Mouse (Mus musculus): ENCODE data around the gene Dennd1b. TPM values are rescaled to one million over a fixed set of nuclear protein-coding genes. Genes with fewer than 3 reads are reported as not detected.

The Dennd1b gene
- polyA plus RNA-seq, 1 experiment = 5.5 TPM

GRCm38 (mm10) chr1:138962266-138963101, 751 bp upstream of the Dennd1b start:
- DNase-seq (ENCODE audit: extremely low spot score in 1 of 2, low spot score in 1 of 2) = peak in 1 of 2 experiments; percentile 38

DNA sequence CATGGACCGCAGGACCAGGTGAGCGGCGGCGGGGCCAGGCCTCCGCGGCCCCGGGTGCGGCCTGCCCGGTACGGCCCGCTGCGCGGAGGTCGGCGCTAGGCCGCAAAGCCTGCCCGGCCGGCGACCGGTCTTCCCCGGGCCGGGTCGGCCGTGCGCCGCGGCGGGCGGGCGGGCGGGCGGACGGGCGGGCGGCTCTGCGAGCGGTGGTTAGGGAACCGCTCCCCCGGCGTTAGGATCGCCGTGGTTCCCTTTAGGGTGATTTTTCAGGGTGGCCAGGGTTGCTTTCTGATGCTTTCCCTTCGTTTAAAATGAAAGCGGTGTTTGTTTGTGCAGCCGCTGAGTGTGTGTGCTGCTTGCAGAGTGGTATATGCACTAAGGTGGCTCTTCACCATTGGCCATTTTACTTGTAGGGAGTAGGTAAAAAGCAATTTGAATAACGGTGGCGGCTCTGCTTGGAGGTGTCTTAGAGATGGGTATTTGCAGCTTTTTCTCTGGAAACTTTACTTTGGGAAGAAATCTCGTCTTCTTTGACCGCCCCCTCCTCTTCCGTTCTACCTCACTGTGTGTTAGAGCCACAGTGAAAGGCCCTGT, 728 bp downstream of the Dennd1b start:
- DNase-seq (ENCODE audit: extremely low spot score in 1 of 2, low spot score in 1 of 2) = peak in 1 of 2 experiments; percentile 42

DNA sequence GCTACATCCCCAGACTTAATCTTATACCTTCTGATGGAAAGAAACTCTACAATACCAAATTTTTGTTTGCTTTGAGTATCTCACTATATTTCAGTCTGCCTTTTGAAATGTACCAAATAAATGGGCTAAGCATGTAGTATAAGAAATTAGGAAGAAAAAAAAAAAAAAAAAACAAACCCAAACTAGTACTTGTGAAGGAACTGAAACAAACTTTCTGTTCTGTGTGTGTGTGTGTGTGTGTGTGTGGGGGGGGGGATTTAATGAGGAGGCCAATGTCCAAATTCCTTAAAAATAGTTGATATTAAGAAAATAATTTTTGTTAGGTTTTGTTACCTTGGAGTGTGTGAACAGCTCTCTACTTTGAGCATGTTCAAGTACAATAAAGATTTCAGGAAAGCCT, 1.8 kb downstream of the Dennd1b start:
- no peak for DNase-seq (ENCODE audit: extremely low spot score in 1 of 2, low spot score in 1 of 2)

- DNase-seq (ENCODE audit: extremely low spot score in 1 of 2, low spot score in 1 of 2) = no peak
Observed at GRCm38 (mm10) chr1:138965511-138965910, 2.3 kb downstream of the Dennd1b start.

GRCm38 (mm10) chr1:138967450-138967849, 4.2 kb downstream of the Dennd1b start:
- no peak for DNase-seq (ENCODE audit: extremely low spot score in 1 of 2, low spot score in 1 of 2)

GRCm38 (mm10) chr1:138970053-138970452, 6.8 kb downstream of the Dennd1b start:
- peak in 1 of 2 experiments; percentile 66 for DNase-seq (ENCODE audit: extremely low spot score in 1 of 2, low spot score in 1 of 2)

- no peak for DNase-seq (ENCODE audit: extremely low spot score in 1 of 2, low spot score in 1 of 2)
Observed at GRCm38 (mm10) chr1:138973541-138974224, 10.4 kb downstream of the Dennd1b start.

GRCm38 (mm10) chr1:138974836-138975235, 11.6 kb downstream of the Dennd1b start:
- no peak for DNase-seq (ENCODE audit: extremely low spot score in 1 of 2, low spot score in 1 of 2)

DNA sequence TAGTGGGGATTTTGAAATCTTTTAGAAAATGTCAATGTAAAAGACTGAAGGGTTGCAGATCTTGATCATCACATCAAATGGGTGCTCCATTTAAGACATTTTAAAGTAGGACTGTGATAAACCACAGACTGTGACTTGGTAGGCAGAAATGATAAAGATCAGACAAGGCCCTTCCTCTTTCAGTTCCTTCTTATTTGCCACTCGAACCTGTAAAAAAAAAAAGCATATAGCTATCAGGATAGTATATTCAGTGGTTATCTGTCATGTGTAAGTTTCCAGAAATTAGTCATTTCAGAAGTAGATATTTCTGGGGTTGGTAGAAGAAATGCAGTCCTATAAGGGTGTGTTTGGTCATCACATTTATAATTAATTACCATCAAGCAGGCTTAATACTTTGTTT, 12.7 kb downstream of the Dennd1b start:
- no peak for DNase-seq (ENCODE audit: extremely low spot score in 1 of 2, low spot score in 1 of 2)

DNA sequence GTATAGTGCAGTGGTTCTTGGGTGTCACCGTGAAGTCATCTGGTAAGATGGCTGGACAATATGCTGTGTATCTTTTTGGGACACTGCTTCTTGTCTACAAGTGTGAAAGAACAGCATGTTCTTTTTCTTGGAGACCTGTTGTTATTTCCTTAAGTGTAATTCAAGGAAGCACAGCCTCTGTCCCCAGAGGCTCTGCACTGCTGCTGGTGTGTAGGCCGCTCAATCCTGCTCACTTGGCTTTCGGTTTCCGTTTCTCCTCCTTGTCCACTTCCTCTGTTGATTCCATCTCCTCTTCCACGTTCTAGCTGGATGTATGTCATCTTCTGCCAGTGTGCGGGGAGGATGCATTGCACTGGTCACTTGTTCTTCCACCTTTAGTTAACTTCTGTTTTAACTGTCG, 19.0 kb downstream of the Dennd1b start:
- no peak for DNase-seq (ENCODE audit: extremely low spot score in 1 of 2, low spot score in 1 of 2)

GRCm38 (mm10) chr1:138982611-138983010, 19.4 kb downstream of the Dennd1b start:
- no peak for DNase-seq (ENCODE audit: extremely low spot score in 1 of 2, low spot score in 1 of 2)

- no peak for DNase-seq (ENCODE audit: extremely low spot score in 1 of 2, low spot score in 1 of 2)
Observed at GRCm38 (mm10) chr1:138983064-138983463, 19.8 kb downstream of the Dennd1b start.

DNA sequence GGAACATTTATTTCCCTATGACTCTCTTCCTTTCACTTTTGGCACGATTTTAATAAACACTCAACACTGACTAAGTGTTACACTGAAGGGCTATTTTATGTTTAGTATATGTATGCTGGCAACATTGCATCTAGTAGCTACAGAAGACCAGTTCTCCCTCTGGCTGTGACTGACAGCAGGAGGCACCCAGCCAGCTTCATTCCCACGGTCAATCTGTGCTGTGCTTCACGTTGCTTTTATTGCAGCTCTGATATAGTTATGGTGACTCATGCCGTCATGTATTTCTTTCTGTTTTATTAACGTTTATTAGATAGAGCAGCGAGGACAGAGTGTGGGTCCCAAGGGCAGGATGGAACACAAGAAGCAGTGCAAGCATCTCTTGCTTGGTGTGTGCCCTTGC, 20.2 kb downstream of the Dennd1b start:
- DNase-seq (ENCODE audit: extremely low spot score in 1 of 2, low spot score in 1 of 2) = peak; percentile 33 to 73

GRCm38 (mm10) chr1:138984161-138984560, 20.9 kb downstream of the Dennd1b start:
- no peak for DNase-seq (ENCODE audit: extremely low spot score in 1 of 2, low spot score in 1 of 2)

DNA sequence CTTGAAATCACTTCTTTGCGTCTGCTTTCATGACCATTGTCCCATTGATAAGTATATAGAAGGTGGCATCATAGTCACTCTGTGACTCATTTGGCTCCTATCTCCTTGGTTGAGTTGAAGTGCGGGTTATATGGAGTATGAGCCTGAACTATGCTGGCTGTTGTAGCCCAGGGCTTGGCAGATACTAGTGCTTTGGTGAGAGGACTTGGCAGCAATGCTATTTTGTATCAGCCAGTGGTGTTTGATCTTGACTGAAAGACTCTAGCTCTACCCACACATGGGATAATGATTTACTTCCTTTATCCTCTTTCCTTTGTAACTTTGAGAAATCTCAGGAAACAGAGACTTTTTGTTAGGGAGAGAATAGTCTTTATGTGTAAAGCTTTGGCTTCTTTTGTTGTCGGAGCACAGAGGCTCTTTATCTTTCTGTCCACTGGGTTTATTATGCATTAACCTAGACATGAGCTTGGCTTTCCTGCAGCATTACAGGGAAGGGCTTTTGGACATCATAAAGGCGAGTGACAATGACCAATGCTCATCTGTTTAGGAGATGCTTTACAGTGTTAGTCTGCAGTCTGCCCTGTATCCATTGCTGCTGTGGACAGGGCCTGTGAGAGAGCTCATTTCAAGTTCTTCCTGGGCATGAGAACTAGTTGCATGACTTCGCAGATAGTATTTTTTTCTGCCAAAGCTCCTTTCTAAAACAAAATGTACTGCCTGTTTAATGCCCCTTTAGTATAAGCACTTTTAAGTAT, 29.3 kb downstream of the Dennd1b start:
- no peak for DNase-seq (ENCODE audit: extremely low spot score in 1 of 2, low spot score in 1 of 2)

DNA sequence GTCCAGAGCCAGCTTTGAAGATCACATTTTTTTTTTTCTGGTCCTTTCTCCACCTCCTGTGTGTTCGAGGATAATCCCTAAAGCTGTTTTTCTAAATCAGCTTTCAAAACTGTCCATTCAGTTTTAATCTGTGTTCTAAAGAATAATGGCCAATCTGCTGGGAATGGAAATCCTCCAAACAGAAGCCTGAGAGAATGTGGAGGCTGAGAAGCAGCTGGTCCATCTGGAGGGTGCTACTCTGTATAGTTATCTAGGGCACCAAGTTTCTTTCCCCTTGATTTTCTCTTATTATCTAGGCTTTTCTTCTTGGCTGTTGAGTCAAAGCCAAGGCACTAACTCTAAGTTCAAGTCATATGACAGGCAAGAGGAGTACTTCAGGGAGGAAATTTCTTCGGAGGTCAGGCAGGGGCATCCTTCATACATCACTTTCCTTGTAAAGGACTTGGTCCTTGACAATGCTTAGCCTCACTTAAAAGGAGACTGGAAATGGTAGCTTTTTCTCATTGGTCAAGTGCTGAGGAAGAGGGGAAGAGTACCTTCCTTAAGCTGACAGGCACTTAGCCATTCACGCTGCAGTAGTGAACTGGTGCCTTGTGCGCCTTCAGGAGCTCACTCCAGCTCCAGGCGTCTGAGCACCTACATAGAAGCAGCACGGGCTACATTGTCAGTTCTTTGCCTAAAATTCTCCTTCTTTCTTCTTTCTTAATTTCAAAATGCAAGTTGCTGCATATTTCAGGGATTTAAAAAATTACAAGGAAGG, 32.6 kb downstream of the Dennd1b start:
- DNase-seq (ENCODE audit: extremely low spot score in 1 of 2, low spot score in 1 of 2) = peak; percentile 58 to 81

- no peak for DNase-seq (ENCODE audit: extremely low spot score in 1 of 2, low spot score in 1 of 2)
Observed at GRCm38 (mm10) chr1:138996663-138997062, 33.4 kb downstream of the Dennd1b start.

DNA sequence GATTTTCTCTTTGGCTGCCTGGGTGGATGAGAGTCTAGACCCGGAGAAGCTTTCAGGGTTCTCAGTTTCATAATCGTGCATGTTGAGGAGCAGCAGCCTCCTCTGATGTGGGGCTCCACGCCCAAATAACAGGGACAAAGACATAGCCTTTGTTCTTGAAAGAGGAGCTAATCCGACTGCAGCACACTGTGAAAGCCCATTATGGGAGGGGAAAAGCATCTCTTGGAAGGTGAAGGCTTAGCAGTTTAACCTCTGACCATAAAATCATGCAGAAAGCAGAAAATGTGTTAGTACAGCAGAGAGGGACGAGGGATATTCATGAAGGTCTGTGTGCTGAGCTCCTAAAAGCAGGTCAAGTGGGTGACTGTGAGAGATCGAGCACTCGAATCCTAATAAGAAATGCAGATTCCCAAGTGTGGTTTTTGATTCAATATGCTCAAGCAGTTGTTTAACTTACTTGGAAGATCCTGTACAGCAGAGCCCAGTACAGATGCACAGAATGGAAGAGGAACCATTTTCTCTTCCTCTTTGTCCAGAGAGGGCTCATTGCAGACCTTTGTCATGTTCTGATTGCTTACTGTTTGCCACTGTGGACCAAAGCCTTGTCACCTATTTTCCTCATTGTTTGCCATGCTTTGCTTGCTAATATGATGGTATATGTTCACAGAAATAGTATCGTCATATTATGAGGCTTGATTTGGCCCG, 37.6 kb downstream of the Dennd1b start:
- no peak for DNase-seq (ENCODE audit: extremely low spot score in 1 of 2, low spot score in 1 of 2)

DNA sequence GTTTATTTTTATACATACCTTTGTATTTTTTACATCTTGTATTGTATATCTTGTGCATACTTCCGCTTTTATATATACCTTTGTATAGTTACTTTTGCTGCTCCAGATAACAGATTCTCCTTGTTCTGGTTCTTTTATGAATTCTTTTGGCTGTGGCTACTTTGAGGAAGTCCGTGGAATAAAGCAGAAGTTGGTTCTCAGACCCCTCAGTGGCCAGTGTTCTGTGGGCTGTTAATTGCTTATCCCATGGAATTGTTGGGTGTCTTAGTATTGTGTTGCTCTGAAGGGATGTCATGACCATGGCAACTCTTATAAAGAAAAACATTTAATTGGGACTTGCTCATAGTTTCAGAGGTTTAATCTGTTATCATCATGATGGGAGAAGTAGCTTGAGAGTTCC, 40.3 kb downstream of the Dennd1b start:
- no peak for DNase-seq (ENCODE audit: extremely low spot score in 1 of 2, low spot score in 1 of 2)

All from frontal cortex, adult 2 months (tissue).